Mouse (Mus musculus): ENCODE results near the gene Sars. TPM values are rescaled to one million over a fixed set of nuclear protein-coding genes. Genes with fewer than 3 reads are reported as not detected.

The Sars gene
- total RNA-seq, 2 experiments from 2014 or later = 212 to 216 TPM

DNA sequence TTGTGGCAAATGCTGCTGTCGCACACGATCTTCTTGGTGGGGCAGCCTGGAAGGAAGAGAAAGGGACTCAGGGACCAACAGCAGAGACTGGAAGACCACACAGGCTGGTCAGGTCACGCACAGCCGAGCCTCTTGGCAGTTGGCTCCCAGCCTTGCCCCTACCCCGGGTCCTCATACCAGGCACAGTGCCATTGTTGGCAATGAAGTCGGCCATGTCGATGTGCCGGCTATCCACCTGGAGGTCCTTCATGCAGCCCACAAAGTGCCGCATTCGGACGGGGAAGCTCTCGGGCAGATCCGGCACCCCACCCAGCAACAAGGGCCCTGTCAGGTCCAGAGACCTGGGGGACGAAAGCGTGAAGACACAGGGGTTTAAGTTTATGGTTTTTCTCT, 42.5 kb downstream of the Sars start:
- intact Hi-C loops (cut with DNase I) = loop anchor here (5.0 kb wide), 1 partner anchor 160 kb away; the partner anchor contains the start of gene Tmem167b
- DNase-seq (ENCODE audit: extremely low spot score in 1 of 2, low spot score in 2 of 2) = no peak

DNA sequence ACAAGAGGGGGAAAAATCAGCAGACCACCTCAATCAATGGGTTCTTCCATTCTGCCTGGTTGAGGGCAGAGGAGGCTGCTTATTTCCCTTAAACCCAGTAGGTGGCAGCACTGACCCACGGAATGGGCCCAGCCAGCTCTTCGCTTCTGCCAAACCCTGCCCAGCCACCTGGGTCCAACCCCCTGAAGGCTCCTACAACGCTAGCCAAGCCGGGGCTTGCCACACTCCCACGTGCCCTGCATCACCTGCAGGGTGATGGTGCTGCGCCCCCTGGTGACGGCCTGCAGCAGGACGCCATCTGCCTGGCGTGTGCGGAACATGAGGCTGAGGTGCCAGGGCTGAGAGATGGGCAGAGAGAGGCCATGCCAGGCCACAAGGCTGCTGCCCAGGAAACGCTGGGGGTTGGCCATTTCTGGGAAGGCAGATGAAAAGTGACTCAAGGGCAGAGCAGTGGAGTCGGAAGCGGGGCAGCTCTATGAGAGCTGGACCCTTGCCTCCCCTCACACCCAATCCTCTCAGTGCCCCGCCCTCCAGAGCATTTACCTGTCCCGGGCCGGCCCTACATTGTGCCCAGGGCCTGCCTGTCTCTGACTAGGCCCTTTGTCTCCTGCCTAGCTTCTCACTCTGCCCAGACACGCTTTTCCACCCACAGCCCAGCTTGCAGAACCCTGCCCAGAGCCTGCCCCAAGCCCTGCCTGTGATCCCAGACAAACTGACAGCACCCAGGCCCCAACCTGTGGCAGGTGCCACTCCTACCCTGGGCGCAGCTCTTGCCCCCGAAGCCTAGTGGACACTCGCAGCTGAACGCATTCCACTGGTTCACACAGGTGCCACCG, 43.1 kb downstream of the Sars start:
- intact Hi-C loops (cut with DNase I) = loop anchor here (5.0 kb wide), 1 partner anchor 160 kb away; the partner anchor contains the start of gene Tmem167b
- DNase-seq (ENCODE audit: extremely low spot score in 1 of 2, low spot score in 2 of 2) = peak; percentile 79 to 91

DNA sequence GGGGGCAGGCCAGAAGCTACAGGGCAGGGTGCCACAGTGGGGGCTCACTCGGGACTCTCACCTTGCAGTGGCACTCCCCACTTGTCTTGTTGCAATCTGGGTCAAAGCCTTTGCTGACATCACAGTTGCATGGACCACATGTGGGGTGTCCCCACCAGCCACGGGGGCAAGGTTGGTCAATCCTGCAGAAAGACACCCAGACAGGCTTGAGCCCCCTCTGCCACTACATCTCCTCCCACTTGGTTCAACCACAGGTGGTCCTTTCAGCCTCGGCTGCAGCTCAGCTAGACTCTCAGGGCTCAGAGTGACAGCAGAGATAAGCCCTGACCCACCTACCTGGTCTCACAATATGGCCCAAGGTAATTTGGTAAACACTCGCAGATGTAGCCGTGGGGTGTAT, 44.6 kb downstream of the Sars start:
- DNase-seq (ENCODE audit: extremely low spot score in 1 of 2, low spot score in 2 of 2) = no peak
- intact Hi-C loops (cut with DNase I) = loop anchor here (5.0 kb wide), 1 partner anchor 162 kb away; the partner anchor contains the start of gene Tmem167b

DNA sequence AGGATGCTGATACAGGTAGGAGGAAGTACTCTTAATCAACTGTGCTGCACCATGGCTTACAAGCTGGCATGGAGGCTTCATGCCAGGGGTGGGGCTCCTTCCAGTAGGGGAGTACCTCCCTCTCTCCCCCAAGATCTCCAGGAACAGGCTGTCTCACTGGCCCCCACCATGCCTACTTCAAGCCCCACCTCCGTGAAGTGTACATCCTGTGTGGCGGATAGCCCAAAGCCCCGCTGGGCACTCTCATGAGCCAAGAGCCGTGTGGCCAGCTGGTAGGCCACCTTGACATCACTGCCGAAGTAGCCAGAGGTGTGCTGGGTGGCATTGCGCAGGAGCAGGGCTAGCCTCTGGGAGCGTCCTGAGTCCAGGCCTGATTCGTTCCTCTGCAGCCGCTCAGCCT, 46.7 kb downstream of the Sars start:
- DNase-seq (ENCODE audit: extremely low spot score in 1 of 2, low spot score in 2 of 2) = no peak
- intact Hi-C loops (cut with DNase I) = no loop called here

DNA sequence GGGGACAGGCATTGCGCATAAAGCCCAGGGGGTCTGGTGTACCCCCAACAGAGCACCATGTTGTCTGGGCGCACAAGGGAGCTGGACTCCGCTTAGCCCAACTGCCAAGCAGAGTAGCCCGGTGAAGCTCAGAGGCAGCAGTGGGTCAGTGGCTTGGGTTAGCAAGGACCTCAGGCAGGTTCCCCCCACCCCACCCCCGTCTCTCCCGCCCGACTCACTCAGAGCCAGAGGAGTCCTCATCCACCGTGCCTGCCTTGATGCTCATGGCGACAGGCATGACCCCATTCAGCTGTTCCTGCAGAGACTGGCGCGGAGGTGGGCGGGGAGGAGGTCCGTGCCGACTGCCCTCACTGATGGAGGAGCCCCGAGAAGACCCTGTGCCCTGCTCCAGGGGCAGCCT, 52.2 kb downstream of the Sars start:
- intact Hi-C loops (cut with DNase I) = no loop called here
- DNase-seq (ENCODE audit: extremely low spot score in 1 of 2, low spot score in 2 of 2) = no peak

DNA sequence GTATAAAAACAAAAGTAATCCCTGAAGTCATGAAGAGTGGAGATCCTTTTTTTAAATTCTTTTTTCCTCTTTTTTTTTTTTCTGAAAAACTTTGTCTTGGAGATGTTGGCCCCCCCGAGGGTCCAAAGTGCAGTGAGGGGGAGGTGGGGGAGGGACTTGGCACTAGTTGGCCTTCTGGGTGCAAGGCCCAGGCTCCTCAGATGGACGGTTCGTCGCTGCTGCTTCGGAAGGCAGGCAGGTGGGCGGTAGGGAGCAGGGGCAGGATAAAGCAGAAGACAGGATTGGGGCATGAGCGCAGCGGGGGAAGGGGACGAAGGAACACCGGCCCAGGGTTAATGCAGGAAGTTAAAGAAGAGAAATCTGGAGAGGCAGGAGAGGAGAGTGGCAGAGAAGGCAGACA, 52.7 kb downstream of the Sars start:
- no peak for DNase-seq (ENCODE audit: extremely low spot score in 1 of 2, low spot score in 2 of 2)
- intact Hi-C loops (cut with DNase I) = no loop called here

DNA sequence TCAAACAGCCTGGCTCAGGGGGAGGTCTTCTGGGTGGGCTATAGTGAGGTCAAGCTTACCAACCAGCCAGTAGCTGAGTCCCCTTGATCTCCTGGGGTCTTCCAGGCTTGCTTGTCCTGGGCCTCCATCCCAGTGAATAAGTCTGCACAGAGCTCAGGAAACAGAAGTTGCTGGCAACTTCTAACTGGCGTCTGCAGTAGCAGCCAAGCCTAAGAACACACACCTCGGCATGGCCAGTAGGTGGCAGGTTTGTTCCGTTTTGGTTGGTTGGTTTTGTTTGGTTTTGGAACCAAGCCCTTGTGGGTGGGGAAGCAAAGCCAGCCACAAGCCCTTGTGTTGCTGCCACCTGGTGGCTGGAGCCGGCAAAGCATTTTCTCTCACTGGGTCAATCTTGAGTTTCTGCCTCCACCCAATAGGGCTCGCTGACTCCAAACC, 55.9 kb downstream of the Sars start:
- intact Hi-C loops (cut with DNase I) = loop anchor here (1.0 kb wide), 1 partner anchor 106 kb away; no protein-coding TSS in a partner anchor
- DNase-seq (ENCODE audit: extremely low spot score in 1 of 2, low spot score in 2 of 2) = peak; percentile 95

DNA sequence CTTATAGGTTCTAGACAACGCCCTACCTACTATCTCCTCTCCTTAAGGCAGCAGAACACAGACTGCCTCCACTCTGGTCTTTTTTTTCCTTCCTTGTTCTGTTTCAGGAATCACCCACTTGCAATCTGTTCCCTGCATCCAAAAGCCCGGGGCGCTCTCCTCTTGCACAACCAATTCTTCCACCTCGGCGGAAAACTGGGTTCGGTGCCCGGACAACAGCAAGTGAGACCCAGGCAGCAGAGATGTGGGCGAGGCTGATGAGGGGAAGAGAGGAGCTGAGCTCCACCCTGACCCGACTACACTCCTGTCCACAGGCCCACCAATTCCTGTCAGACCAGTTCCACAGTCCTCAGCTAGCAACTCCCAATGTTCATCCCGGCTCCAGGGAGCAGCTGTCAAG, 58.8 kb downstream of the Sars start:
- intact Hi-C loops (cut with DNase I) = no loop called here
- peak; percentile 54 to 63 for DNase-seq (ENCODE audit: extremely low spot score in 1 of 2, low spot score in 2 of 2)

DNA sequence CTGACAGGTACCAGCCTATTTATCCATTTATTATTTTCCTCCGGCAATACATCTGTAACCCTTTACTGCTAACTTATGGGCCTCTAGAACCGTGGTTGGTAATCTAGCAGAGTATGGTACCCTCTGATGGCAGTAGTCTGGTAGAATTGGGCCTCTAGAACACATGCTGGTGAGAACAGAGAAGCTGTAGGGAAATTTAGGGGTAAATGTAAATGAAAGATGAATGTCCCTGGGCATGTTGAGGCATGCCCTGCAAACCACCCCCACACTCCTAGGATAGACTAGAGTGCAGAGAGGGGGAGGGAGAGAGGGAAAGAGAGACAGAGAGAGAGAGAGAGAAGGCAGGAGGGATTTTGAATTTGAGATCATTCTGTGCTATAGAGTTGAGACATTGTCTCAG, 60.6 kb downstream of the Sars start:
- intact Hi-C loops (cut with DNase I) = no loop called here

DNA sequence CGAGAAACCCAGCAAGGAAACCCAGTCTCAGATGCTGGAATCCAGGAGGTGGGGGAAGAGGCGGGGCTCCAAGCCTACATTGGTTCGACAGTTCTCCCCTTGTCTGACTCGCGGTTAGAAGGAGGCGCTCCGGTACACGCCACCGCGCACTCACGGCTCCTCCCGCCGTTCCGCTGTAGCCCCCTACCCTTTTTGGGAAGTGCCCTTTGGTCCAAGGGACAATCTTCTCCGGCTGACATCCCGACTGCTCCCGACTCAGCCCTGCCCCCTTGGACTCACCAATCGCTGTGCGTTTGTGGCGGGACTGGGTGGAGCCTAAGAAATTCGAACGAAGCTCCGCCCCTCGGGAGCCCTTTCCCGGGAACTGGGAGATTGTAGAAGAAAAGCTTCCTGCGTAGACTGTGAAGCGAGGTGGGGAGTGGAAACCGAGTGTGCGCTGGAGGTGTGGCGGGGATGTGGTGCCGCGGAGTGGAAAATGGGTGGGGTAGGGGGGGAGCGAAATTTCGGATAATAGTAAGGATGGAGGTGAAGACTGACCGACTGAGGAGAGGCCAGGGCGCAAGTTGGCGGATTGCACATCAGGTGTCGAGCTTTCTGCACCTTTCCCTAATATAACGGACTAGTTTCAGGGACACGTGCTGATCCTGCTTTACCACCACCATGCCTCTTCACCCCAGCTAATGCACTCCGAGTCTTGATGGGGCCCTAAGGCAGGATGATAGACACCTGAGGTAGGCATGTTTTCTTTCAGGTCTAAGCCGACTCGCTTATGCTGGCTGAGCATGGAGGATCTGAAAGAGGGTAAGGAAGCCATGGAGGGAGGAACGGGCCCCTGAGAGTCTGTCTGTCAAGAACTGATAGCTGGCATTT, 61.3 kb downstream of the Sars start, which contains the start of gene Psrc1:
Psrc1 (plus strand) TSS at position 355 of the 870 bp plus-strand sequence.
- intact Hi-C loops (cut with DNase I) = no loop called here
- DNase-seq (ENCODE audit: extremely low spot score in 1 of 2, low spot score in 2 of 2) = peak; percentile 81 to 93

More for the DNA sequence above, 60.6 kb downstream of the Sars start:
- no peak for DNase-seq (ENCODE audit: extremely low spot score in 1 of 2, low spot score in 2 of 2)

DNA sequence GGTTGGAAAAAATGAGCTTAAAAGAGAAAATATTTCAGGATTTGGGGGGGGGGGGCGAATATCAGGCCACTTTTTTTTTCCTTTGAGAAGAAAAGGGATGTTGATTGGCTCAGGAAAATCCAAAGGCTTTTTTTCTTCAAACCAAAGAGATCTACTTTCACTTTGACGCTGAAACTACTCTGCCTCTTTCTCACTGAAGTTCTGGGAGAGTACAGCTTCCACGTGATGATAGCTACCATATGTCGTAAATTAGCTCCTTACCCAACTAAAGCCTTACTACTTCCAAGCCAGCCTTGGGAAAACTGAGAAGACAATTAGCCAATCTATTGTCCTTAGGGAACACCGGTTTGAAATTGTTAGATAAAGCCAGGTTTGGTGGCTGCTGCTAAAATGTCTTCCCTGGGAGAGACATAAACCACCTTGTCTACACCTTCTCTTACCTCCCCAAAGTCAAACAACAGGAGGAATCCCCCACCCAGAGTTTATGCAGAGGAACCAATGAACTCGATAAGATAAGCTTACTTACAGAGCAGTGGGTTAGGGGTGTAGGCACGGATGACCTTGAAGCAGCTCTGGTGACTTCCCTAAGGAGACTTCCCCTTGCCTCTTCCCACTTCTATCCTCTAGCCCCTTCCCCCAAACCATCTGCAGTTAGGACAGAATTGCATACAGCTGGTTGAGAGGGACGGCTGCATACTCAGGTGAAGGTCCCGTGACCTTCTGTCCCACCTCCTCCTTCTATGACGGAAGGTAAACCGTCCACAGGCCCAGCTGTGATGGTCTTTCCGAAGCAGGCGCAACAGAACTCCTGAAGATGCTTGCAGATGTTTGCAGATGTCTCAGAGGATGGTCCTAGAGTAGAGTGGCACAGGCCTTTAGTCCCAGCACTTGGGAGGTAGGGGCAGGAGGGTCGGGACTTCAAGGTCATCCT, 62.8 kb downstream of the Sars start:
- intact Hi-C loops (cut with DNase I) = no loop called here
- no peak for DNase-seq (ENCODE audit: extremely low spot score in 1 of 2, low spot score in 2 of 2)

DNA sequence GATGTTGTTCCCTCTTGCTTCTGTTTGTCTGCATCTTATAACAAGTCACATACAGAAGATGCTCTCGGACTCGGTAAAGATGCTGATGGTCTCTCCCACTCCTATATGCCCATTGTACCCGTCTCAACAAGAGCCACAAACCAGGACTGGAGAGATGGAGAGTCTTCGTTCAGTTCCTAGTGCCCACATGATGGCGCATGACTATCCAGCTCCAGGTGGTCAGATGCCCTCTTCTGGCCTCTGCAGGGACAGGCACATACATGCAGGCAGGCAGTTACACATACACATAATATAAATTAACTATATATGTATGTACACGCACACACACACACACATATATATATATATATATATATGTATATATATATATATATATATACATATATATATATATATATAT, 64.3 kb downstream of the Sars start:
- DNase-seq (ENCODE audit: extremely low spot score in 1 of 2, low spot score in 2 of 2) = no peak
- intact Hi-C loops (cut with DNase I) = no loop called here

DNA sequence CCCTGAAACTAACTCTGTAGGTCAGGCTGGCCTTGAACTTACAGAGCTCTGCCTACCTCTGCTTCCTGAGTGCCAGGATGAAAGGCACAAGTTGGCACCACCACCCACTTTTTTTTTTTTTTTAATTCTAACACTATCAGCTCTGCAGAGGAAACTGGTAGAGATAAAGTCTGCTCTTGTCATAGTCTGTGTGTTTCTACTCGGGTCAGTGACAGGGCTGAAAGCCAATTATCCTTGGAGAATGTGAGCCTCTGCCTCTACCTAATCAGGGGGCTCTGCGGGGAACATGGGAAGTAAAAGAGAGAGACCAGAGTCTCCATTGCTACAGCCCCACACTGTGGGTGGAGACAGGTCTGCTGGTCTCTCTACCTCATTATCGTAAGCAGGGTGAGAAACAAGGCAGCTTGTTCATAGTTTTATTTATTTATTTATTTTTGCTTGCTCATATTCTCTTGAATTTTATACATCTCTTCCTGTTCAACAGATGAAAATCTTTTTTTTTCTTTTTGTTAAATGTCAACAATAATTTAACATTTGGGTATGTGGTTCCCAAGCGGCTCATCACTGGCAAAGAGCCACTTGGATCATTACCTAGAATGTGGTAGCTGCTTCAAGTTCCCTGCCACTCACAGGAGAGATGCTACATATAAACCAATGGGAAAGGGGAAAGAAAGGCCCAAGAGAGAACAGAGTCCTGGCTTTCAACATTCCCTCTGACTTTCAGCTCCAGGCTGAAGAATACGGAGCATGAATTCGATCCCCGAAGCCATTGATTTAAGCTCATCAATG, 65.9 kb downstream of the Sars start:
- DNase-seq (ENCODE audit: extremely low spot score in 1 of 2, low spot score in 2 of 2) = no peak
- intact Hi-C loops (cut with DNase I) = no loop called here

Other genes with a start within 250 kb of the Sars start
- gene Cyb561d1, start 244.0 kb downstream of the Sars start, total RNA-seq (2021) = 10 to 100 TPM; 11.0 to 12.7 TPM
- gene Atxn7l2, start 234.3 kb downstream of the Sars start, total RNA-seq (2021) = 10 to 100 TPM; 22.2 to 24.8 TPM
- gene Sypl2, start 218.6 kb downstream of the Sars start, total RNA-seq (2021) = 1 to 10 TPM; 1.1 to 1.3 TPM
- gene Psma5, start 188.3 kb downstream of the Sars start, total RNA-seq (2021) = 10 to 100 TPM; 91.4 to 92.5 TPM
- 100 to 1,000 TPM; 176 to 177 TPM for gene Sort1, start 161.1 kb downstream of the Sars start, total RNA-seq (2021)
- not detected for gene Mybphl, start 80.3 kb downstream of the Sars start, total RNA-seq (2021)
- 1 to 10 TPM; 6.9 to 10.0 TPM for gene Psrc1, start 61.4 kb downstream of the Sars start, total RNA-seq (2021)
- 100 to 1,000 TPM; 168 to 169 TPM for gene Celsr2, start 29.7 kb downstream of the Sars start, total RNA-seq (2021)
- 1 to 10 TPM; 2.3 to 2.9 TPM for gene 1700013F07Rik, start 88.9 kb upstream of the Sars start, total RNA-seq (2021)
- 10 to 100 TPM; 19.9 to 22.2 TPM for gene 5330417C22Rik, start 91.3 kb upstream of the Sars start, total RNA-seq (2021)
- gene Tmem167b, start 117.3 kb upstream of the Sars start, total RNA-seq (2021) = 10 to 100 TPM; 40.3 to 41.0 TPM
- gene Taf13, start 126.5 kb upstream of the Sars start, total RNA-seq (2021) = 10 to 100 TPM; 25.2 to 26.6 TPM
- gene Wdr47, start 146.1 kb upstream of the Sars start, total RNA-seq (2021) = 100 to 1,000 TPM; 150 to 164 TPM
- gene Clcc1, start 208.7 kb upstream of the Sars start, total RNA-seq (2021) = 10 to 100 TPM; 23.5 to 28.2 TPM

All from left cerebral cortex, postnatal 10 days (tissue).